Mouse (Mus musculus) lung, postnatal 0 days (tissue): ENCODE measurements around the gene Kif1bp. TPM values are rescaled to one million over a fixed set of nuclear protein-coding genes. Genes with fewer than 3 reads are reported as not detected.

Experiments
- ATAC-seq: fragments of 200-750 bp; cut with Nextera tagmentation; 2 replicates; pipeline ENCODE4 v1.8.0; 2017; ENCODE audit warnings: moderate library complexity
- DNase-seq: peaks from one replicate; pipeline ENCODE4 v3.0.0-alpha.2; 2016; ENCODE audit warnings: low spot score
- H3K27ac ChIP-seq: fragments of 300-500 bp; sonication (generic); 2 replicates; pipeline ENCODE4 v1.5.1; 2014; ENCODE audit warnings: antibody characterized with exemption, mild to moderate bottlenecking, low read length, mixed read lengths
- H3K27me3 ChIP-seq: fragments of 300-500 bp; sonication (generic); replicated peaks from 2 replicates; pipeline ENCODE4 v1.6.1; 2014; ENCODE audit warnings: low read length, mixed read lengths; ENCODE audit not compliant: insufficient read depth
- H3K36me3 ChIP-seq: fragments of 300-500 bp; sonication (generic); 2 replicates; pipeline ENCODE4 v1.6.1; 2014; ENCODE audit warnings: low read length, mixed read lengths; ENCODE audit not compliant: insufficient read depth
- H3K4me1 ChIP-seq: fragments of 300-500 bp; sonication (generic); 2 replicates; pipeline ENCODE4 v1.6.1; 2014; ENCODE audit warnings: antibody characterized with exemption, low read depth, low read length, mixed read lengths; ENCODE audit not compliant: insufficient read depth
- H3K4me2 ChIP-seq: fragments of 300-500 bp; sonication (generic); replicated peaks from 2 replicates; pipeline ENCODE4 v1.6.1; 2014; ENCODE audit warnings: low read depth, mild to moderate bottlenecking, low read length, moderate library complexity, mixed read lengths
- H3K4me3 ChIP-seq: fragments of 300-500 bp; sonication (generic); 2 replicates; pipeline ENCODE4 v1.5.1; 2014; ENCODE audit warnings: low read depth, low read length
- H3K9ac ChIP-seq: fragments of 300-500 bp; sonication (generic); replicated peaks from 2 replicates; pipeline ENCODE4 v1.6.1; 2014; ENCODE audit warnings: low read depth, mild to moderate bottlenecking
- H3K9me3 ChIP-seq: fragments of 300-500 bp; sonication (generic); 2 replicates; pipeline ENCODE4 v1.6.1; 2016; ENCODE audit warnings: low read length, mixed read lengths
- CTCF ChIP-seq: IDR thresholded peaks from 2 replicates; pipeline ENCODE4 v1.5.1; 2016; ENCODE audit warnings: antibody characterized with exemption, mild to moderate bottlenecking
- EP300 ChIP-seq: IDR thresholded peaks from 2 replicates; pipeline ENCODE4 v1.6.1; 2016; ENCODE audit warnings: antibody characterized with exemption, mild to moderate bottlenecking, control low read depth
- WGBS: fragments of 180-500 bp; shearing (Covaris S2); extraction: QIAGEN DNeasy Blood & Tissue Kit; methylation state at CpG from one replicate; pipeline ENCODE4 v1.1.7; 2014; 5-methylcytosine and 5-hydroxymethylcytosine counted together
- polyA plus RNA-seq: library from polyadenylated mRNA; unstranded; fragments of >200 nt; fragmentation: Nextera tagmentation; extraction: Ambion mirVana; gene quantifications from 2 replicates; pipeline ENCODE4 v1.2.1, GENCODE M21; 2015

The Kif1bp gene
- polyA plus RNA-seq, 1 experiment from 2014 or later: 21.8 TPM

- no peak overlapping the region for H3K9ac ChIP-seq
- no peak for ATAC-seq
- H3K9me3 ChIP-seq: no peaks in the 10 kb centered on the region
- no peaks in the 10 kb centered on the region for H3K4me1 ChIP-seq
- no peaks in the 10 kb centered on the region for H3K27me3 ChIP-seq
- 51% methylated on average over 11 of the region's 11 CpGs for WGBS
- H3K4me2 ChIP-seq: peak overlapping the region; percentile 54; the same call in 1 of the 2 replicates
- TF ChIP-seq EP300: no peak
- no peak for TF ChIP-seq CTCF
- peak overlapping the region; percentile 85 for H3K27ac ChIP-seq
- no peaks in the 10 kb centered on the region for H3K36me3 ChIP-seq
- H3K4me3 ChIP-seq: no peak overlapping the region
- peak; percentile 50 for DNase-seq
Observed at GRCm38 (mm10) chr10:62509032-62509656, 69.1 kb downstream of the Kif1bp start.

GRCm38 (mm10) chr10:62508459-62508858 is 69.8 kb downstream of the Kif1bp start:
- Histone ChIP-seq H3K4me1 (no peaks in the 10 kb centered on the region), H3K36me3 (no peaks in the 10 kb centered on the region), H3K4me2 (peak overlapping the region; percentile 54), H3K9me3 (no peaks in the 10 kb centered on the region), H3K27me3 (no peaks in the 10 kb centered on the region), H3K27ac (peak overlapping the region; percentile 85), H3K9ac (no peak overlapping the region), H3K4me3 (peak overlapping the region; percentile 32)
- WGBS: 4% methylated on average over 11 of the region's 11 CpGs
- ATAC-seq: peak; percentile 70
- no peak for TF ChIP-seq CTCF
- TF ChIP-seq EP300: peak; percentile 59; the same call in 1 of the 2 replicates
- peak; percentile 64 for DNase-seq

GRCm38 (mm10) chr10:62507591-62508308 is 70.5 kb downstream of the Kif1bp start:
- ATAC-seq: peak; percentile 31; the same call in 1 of the 2 replicates
- Histone ChIP-seq H3K36me3 (no peaks in the 10 kb centered on the region), H3K27me3 (no peaks in the 10 kb centered on the region), H3K4me1 (no peaks in the 10 kb centered on the region), H3K4me2 (peak overlapping the region; percentile 54), H3K9ac (0 out of 2 replicates have a peak overlapping the region, but pooled peaks have one; percentile 8), H3K27ac (peak overlapping the region; percentile 85), H3K9me3 (no peaks in the 10 kb centered on the region), H3K4me3 (peak overlapping the region; percentile 32)
- 8% methylated on average over 18 of the region's 18 CpGs for WGBS
- TF ChIP-seq CTCF (no peak), EP300 (0 out of 2 replicates have a peak, but pooled peaks have one; percentile 10)
- peak; percentile 81 for DNase-seq

GRCm38 (mm10) chr10:62507071-62507470 is 71.2 kb downstream of the Kif1bp start:
- ATAC-seq (no peak), DNase-seq (no peak)
- H3K36me3 ChIP-seq: no peaks in the 10 kb centered on the region
- 0 out of 2 replicates have a peak overlapping the region, but pooled peaks have one; percentile 8 for H3K9ac ChIP-seq
- peak overlapping the region; percentile 54; the same call in 1 of the 2 replicates for H3K4me2 ChIP-seq
- H3K4me1 ChIP-seq: no peaks in the 10 kb centered on the region
- H3K9me3 ChIP-seq: no peaks in the 10 kb centered on the region
- peak overlapping the region; percentile 32; the same call in 1 of the 2 replicates for H3K4me3 ChIP-seq
- 86% methylated on average over 4 of the region's 4 CpGs for WGBS
- no peaks in the 10 kb centered on the region for H3K27me3 ChIP-seq
- H3K27ac ChIP-seq: peak overlapping the region; percentile 85
- no peak for TF ChIP-seq EP300
- TF ChIP-seq CTCF: no peak

- ATAC-seq (peak; percentile 64), DNase-seq (peak; percentile 74)
- TF ChIP-seq EP300 (peak; percentile 46; the same call in 1 of the 2 replicates), CTCF (no peak)
- WGBS: 61% methylated on average over 17 of the region's 17 CpGs
- Histone ChIP-seq H3K4me2 (no peak overlapping the region), H3K36me3 (no peaks in the 10 kb centered on the region), H3K4me3 (no peak overlapping the region; the same call in 1 of the 2 replicates), H3K9ac (no peak overlapping the region), H3K9me3 (no peaks in the 10 kb centered on the region), H3K27ac (peak overlapping the region; percentile 59), H3K4me1 (no peaks in the 10 kb centered on the region), H3K27me3 (no peaks in the 10 kb centered on the region)
Observed at GRCm38 (mm10) chr10:62506019-62506556, 72.2 kb downstream of the Kif1bp start.
